Mouse (Mus musculus): ENCODE data around the gene Cars2.
"Not testable (repeated sequence)": the region's sequence is repeated elsewhere in the genome, so short reads cannot be mapped to it uniquely, and the experiment has no call there.

Gene Cars2

GRCm38 (mm10) chr8:11512711-11513110 is 37.9 kb downstream of the Cars2 start:
- DNase-seq (ENCODE audit: low spot score in 2 of 2), result no peak

- no peak for DNase-seq (ENCODE audit: low spot score in 2 of 2)
These were observed 39.6 kb downstream of the Cars2 start for GRCm38 (mm10) chr8:11510971-11511370.

- DNase-seq (ENCODE audit: low spot score in 2 of 2), result no peak
These were observed 41.7 kb downstream of the Cars2 start for GRCm38 (mm10) chr8:11508880-11509279.

- peak; percentile 64 to 83 for DNase-seq (ENCODE audit: low spot score in 2 of 2)
These were observed 43.8 kb downstream of the Cars2 start for GRCm38 (mm10) chr8:11506802-11507201.

- no peak for DNase-seq (ENCODE audit: low spot score in 2 of 2)
These were observed 44.5 kb downstream of the Cars2 start for GRCm38 (mm10) chr8:11506074-11506473.

GRCm38 (mm10) chr8:11503476-11504232 is 46.9 kb downstream of the Cars2 start:
- no peak for DNase-seq (ENCODE audit: low spot score in 2 of 2)

- peak; percentile 30 to 34 for DNase-seq (ENCODE audit: low spot score in 2 of 2)
These were observed 51.6 kb downstream of the Cars2 start for GRCm38 (mm10) chr8:11498786-11499485.

GRCm38 (mm10) chr8:11498281-11498680 is 52.3 kb downstream of the Cars2 start:
- no peak for DNase-seq (ENCODE audit: low spot score in 2 of 2)

- DNase-seq (ENCODE audit: low spot score in 2 of 2), result peak; percentile 77 to 82
These were observed 53.3 kb downstream of the Cars2 start, which contains the start of gene Naxd for GRCm38 (mm10) chr8:11497017-11497990. Naxd (plus strand) TSS chr8:11497506.

GRCm38 (mm10) chr8:11492340-11492739 is 58.2 kb downstream of the Cars2 start:
- DNase-seq (ENCODE audit: low spot score in 2 of 2), result not testable (repeated sequence)

- DNase-seq (ENCODE audit: low spot score in 2 of 2), result no peak
These were observed 63.4 kb downstream of the Cars2 start for GRCm38 (mm10) chr8:11487229-11487628.

- DNase-seq (ENCODE audit: low spot score in 2 of 2), result peak in 1 of 2 experiments; percentile 76
These were observed 64.4 kb downstream of the Cars2 start for GRCm38 (mm10) chr8:11486142-11486541.

GRCm38 (mm10) chr8:11482537-11482936 is 68.0 kb downstream of the Cars2 start:
- DNase-seq (ENCODE audit: low spot score in 2 of 2), result no peak

- no peak for DNase-seq (ENCODE audit: low spot score in 2 of 2)
These were observed 68.7 kb downstream of the Cars2 start for GRCm38 (mm10) chr8:11481876-11482275.

GRCm38 (mm10) chr8:11479591-11479990 is 71.0 kb downstream of the Cars2 start:
- no peak for DNase-seq (ENCODE audit: low spot score in 2 of 2)

- no peak for DNase-seq (ENCODE audit: low spot score in 2 of 2)
These were observed 71.6 kb downstream of the Cars2 start for GRCm38 (mm10) chr8:11478807-11479527.

- no peak for DNase-seq (ENCODE audit: low spot score in 2 of 2)
These were observed 72.5 kb downstream of the Cars2 start, which contains the start of gene Rab20 for GRCm38 (mm10) chr8:11477811-11478761. Rab20 (minus strand) TSS chr8:11478710.

GRCm38 (mm10) chr8:11477178-11477553 is 73.4 kb downstream of the Cars2 start:
- no peak for DNase-seq (ENCODE audit: low spot score in 2 of 2)

GRCm38 (mm10) chr8:11476338-11477177 is 74.0 kb downstream of the Cars2 start:
- DNase-seq (ENCODE audit: low spot score in 2 of 2), result no peak

Measured in thymus, postnatal 10 days (tissue).